Mouse (Mus musculus): ENCODE results near the gene Polr2a. TPM values are rescaled to one million over a fixed set of nuclear protein-coding genes. Genes with fewer than 3 reads are reported as not detected.

Polr2a gene
- polyA plus RNA-seq, 1 experiment from 2014 or later = 23.7 TPM

DNA sequence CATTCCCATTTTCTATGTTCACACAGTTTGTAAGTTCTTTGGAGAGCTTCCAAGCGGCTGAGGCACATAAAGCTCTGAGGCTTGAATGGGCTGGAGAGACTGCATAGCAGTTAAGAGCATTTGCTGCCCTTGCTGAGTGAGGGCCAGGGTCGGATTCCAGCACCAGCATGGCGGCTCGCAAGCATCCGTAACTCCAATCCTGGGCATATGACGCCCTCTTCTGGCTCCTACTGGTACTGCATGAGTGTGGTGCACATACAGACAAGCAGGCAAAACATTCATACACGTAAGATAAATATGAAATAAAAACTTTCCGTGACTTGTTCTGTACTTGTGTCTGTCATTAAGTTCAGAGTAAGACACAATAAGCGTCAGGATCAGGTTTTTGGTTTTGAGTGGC, 43.0 kb downstream of the Polr2a start:
- no peaks in the 10 kb centered on the region for H3K27me3 ChIP-seq (replicated peaks)
- no peaks in the 10 kb centered on the region for H3K36me3 ChIP-seq
- H3K9ac ChIP-seq = no peak overlapping the region
- H3K9me3 ChIP-seq (replicated peaks) = no peaks in the 10 kb centered on the region; the same call in 1 of the 2 replicates
- WGBS = 53% methylated on average over 9 of the region's 9 CpGs
- peaks cover 14% of the 10 kb centered on the region for H3K4me1 ChIP-seq (replicated peaks)
- no peak overlapping the region; the same call in 1 of the 2 replicates for H3K4me2 ChIP-seq
- peak overlapping the region; percentile 32; the same call in 1 of the 2 replicates for H3K27ac ChIP-seq (ENCODE audit: poor library complexity, severe bottlenecking)
- no peak for ATAC-seq (ENCODE audit: insufficient number of reproducible peaks, low FRiP score)
- H3K4me3 ChIP-seq = no peak overlapping the region

GRCm38 (mm10) chr11:69714636-69715329, 43.7 kb downstream of the Polr2a start:
- H3K27me3 ChIP-seq (replicated peaks) = no peaks in the 10 kb centered on the region
- no peaks in the 10 kb centered on the region for H3K36me3 ChIP-seq
- H3K4me3 ChIP-seq = no peak overlapping the region
- WGBS = 66% methylated on average over 18 of the region's 18 CpGs
- ATAC-seq (ENCODE audit: insufficient number of reproducible peaks, low FRiP score) = no peak
- H3K4me2 ChIP-seq = no peak overlapping the region
- no peak overlapping the region for H3K27ac ChIP-seq (ENCODE audit: poor library complexity, severe bottlenecking)
- no peaks in the 10 kb centered on the region; the same call in 1 of the 2 replicates for H3K9me3 ChIP-seq (replicated peaks)
- no peak overlapping the region for H3K9ac ChIP-seq
- peaks cover 14% of the 10 kb centered on the region for H3K4me1 ChIP-seq (replicated peaks)

GRCm38 (mm10) chr11:69712954-69713672, 45.3 kb downstream of the Polr2a start:
- Histone ChIP-seq H3K4me1 (replicated peaks) (peaks cover 17% of the 10 kb centered on the region), H3K27ac (ENCODE audit: poor library complexity, severe bottlenecking) (no peak overlapping the region), H3K9me3 (replicated peaks) (no peaks in the 10 kb centered on the region; the same call in 1 of the 2 replicates), H3K9ac (no peak overlapping the region), H3K4me2 (no peak overlapping the region), H3K36me3 (no peaks in the 10 kb centered on the region), H3K4me3 (no peak overlapping the region), H3K27me3 (replicated peaks) (no peaks in the 10 kb centered on the region)
- ATAC-seq (ENCODE audit: insufficient number of reproducible peaks, low FRiP score) = no peak
- 74% methylated on average over 20 of the region's 20 CpGs for WGBS

DNA sequence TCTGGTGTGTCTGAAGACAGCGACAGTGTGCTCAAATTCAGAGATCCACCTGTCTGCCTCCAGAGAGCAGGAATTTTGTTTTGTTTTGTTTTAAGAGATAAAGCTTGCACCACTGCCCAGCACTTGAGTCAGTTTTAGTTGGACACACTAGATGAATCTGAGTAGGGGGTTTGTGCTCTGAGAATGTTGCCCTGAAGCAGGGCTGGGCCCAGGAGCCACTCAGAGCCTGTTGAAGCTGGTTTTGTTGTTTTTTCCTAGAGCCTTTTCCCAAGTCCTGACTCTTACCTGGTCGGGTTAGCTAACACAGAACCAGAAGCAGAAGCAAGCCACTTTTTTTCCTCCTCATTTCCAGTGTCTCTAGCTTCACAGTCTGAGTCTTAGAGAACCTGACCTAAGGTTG, 47.4 kb downstream of the Polr2a start:
- 75% methylated on average over 2 of the region's 2 CpGs for WGBS
- H3K4me1 ChIP-seq (replicated peaks) = peaks cover 12% of the 10 kb centered on the region
- H3K4me2 ChIP-seq = no peak overlapping the region
- no peak overlapping the region for H3K9ac ChIP-seq
- H3K4me3 ChIP-seq = no peak overlapping the region
- no peak overlapping the region for H3K27ac ChIP-seq (ENCODE audit: poor library complexity, severe bottlenecking)
- no peaks in the 10 kb centered on the region; the same call in 1 of the 2 replicates for H3K9me3 ChIP-seq (replicated peaks)
- ATAC-seq (ENCODE audit: insufficient number of reproducible peaks, low FRiP score) = no peak
- no peaks in the 10 kb centered on the region for H3K36me3 ChIP-seq
- H3K27me3 ChIP-seq (replicated peaks) = no peaks in the 10 kb centered on the region

- no peaks in the 10 kb centered on the region for H3K36me3 ChIP-seq
- WGBS = 69% methylated on average over 3 of the region's 3 CpGs
- H3K9ac ChIP-seq = no peak overlapping the region
- no peaks in the 10 kb centered on the region; the same call in 1 of the 2 replicates for H3K9me3 ChIP-seq (replicated peaks)
- no peak overlapping the region for H3K4me3 ChIP-seq
- ATAC-seq (ENCODE audit: insufficient number of reproducible peaks, low FRiP score) = no peak
- no peak overlapping the region for H3K4me2 ChIP-seq
- H3K27ac ChIP-seq (ENCODE audit: poor library complexity, severe bottlenecking) = no peak overlapping the region
- H3K4me1 ChIP-seq (replicated peaks) = peaks cover 6% of the 10 kb centered on the region
- H3K27me3 ChIP-seq (replicated peaks) = no peaks in the 10 kb centered on the region
These were observed 48.0 kb downstream of the Polr2a start for GRCm38 (mm10) chr11:69710470-69710869.

- WGBS = 41% methylated on average over 11 of the region's 11 CpGs
- Histone ChIP-seq H3K27ac (ENCODE audit: poor library complexity, severe bottlenecking) (no peak overlapping the region), H3K4me2 (no peak overlapping the region), H3K4me3 (no peak overlapping the region), H3K4me1 (replicated peaks) (0 out of 2 replicates have a peak, but pooled peaks cover 3% of the 10 kb centered on the region), H3K9me3 (replicated peaks) (no peaks in the 10 kb centered on the region), H3K9ac (no peak overlapping the region), H3K27me3 (replicated peaks) (no peaks in the 10 kb centered on the region), H3K36me3 (no peaks in the 10 kb centered on the region)
- ATAC-seq (ENCODE audit: insufficient number of reproducible peaks, low FRiP score) = no peak
These were observed 48.6 kb downstream of the Polr2a start for GRCm38 (mm10) chr11:69709554-69710446.

- Histone ChIP-seq H3K36me3 (no peaks in the 10 kb centered on the region), H3K4me2 (no peak overlapping the region), H3K27ac (ENCODE audit: poor library complexity, severe bottlenecking) (no peak overlapping the region), H3K9ac (no peak overlapping the region), H3K27me3 (replicated peaks) (no peaks in the 10 kb centered on the region), H3K9me3 (replicated peaks) (no peaks in the 10 kb centered on the region), H3K4me1 (replicated peaks) (0 out of 2 replicates have a peak, but pooled peaks cover 3% of the 10 kb centered on the region), H3K4me3 (no peak overlapping the region)
- no peak for ATAC-seq (ENCODE audit: insufficient number of reproducible peaks, low FRiP score)
- WGBS = 81% methylated on average over 3 of the region's 3 CpGs
These were observed 49.7 kb downstream of the Polr2a start for GRCm38 (mm10) chr11:69708614-69709265.

DNA sequence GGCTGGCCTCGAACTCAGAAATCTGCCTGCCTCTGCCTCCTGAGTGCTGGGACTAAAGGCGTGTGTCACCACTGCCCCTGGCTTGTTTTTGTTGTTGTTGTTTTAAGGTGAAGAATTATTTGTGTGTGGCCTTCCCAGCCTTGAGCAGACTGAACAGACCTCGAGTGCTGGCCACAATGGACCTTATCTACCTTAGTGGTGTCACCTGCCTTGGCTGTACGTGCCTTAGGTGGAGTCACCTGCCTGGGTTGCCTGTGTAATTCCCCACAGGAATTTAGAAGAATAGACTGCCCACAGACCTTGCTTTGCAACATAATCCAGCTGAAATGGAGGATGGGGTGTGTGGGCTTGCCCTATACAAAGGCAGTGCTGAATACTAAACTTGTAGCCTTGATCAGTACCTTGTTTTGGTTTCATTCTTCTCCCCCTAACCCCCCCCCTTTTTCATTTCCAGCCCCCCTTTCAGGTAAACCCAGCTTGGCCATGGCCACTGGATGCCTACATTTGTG, 50.5 kb downstream of the Polr2a start:
- no peak overlapping the region for H3K4me2 ChIP-seq
- no peaks in the 10 kb centered on the region for H3K36me3 ChIP-seq
- no peaks in the 10 kb centered on the region for H3K27me3 ChIP-seq (replicated peaks)
- H3K9ac ChIP-seq = no peak overlapping the region
- 0 out of 2 replicates have a peak, but pooled peaks cover 3% of the 10 kb centered on the region for H3K4me1 ChIP-seq (replicated peaks)
- no peaks in the 10 kb centered on the region for H3K9me3 ChIP-seq (replicated peaks)
- no peak for ATAC-seq (ENCODE audit: insufficient number of reproducible peaks, low FRiP score)
- no peak overlapping the region for H3K4me3 ChIP-seq
- WGBS = 86% methylated on average over 4 of the region's 4 CpGs
- no peak overlapping the region for H3K27ac ChIP-seq (ENCODE audit: poor library complexity, severe bottlenecking)

- no peaks in the 10 kb centered on the region for H3K27me3 ChIP-seq (replicated peaks)
- ATAC-seq (ENCODE audit: insufficient number of reproducible peaks, low FRiP score) = no peak
- H3K9ac ChIP-seq = no peak overlapping the region
- H3K9me3 ChIP-seq (replicated peaks) = no peaks in the 10 kb centered on the region
- H3K4me3 ChIP-seq = no peak overlapping the region
- no peak overlapping the region for H3K4me2 ChIP-seq
- 0 out of 2 replicates have a peak, but pooled peaks cover 3% of the 10 kb centered on the region for H3K4me1 ChIP-seq (replicated peaks)
- no peaks in the 10 kb centered on the region for H3K36me3 ChIP-seq
- WGBS = 87% methylated on average over 4 of the region's 4 CpGs
- H3K27ac ChIP-seq (ENCODE audit: poor library complexity, severe bottlenecking) = no peak overlapping the region
These were observed 51.0 kb downstream of the Polr2a start for GRCm38 (mm10) chr11:69707480-69707847.

GRCm38 (mm10) chr11:69706775-69707479, 51.5 kb downstream of the Polr2a start:
- Histone ChIP-seq H3K4me2 (no peak overlapping the region), H3K27ac (ENCODE audit: poor library complexity, severe bottlenecking) (no peak overlapping the region), H3K4me1 (replicated peaks) (0 out of 2 replicates have a peak, but pooled peaks cover 3% of the 10 kb centered on the region), H3K36me3 (no peaks in the 10 kb centered on the region), H3K9ac (no peak overlapping the region), H3K4me3 (no peak overlapping the region), H3K9me3 (replicated peaks) (no peaks in the 10 kb centered on the region), H3K27me3 (replicated peaks) (no peaks in the 10 kb centered on the region)
- ATAC-seq (ENCODE audit: insufficient number of reproducible peaks, low FRiP score) = no peak
- 50% methylated on average over 6 of the region's 6 CpGs for WGBS

Measured in heart, embryonic 12.5 days (tissue).